Mouse (Mus musculus) gastrocnemius, postnatal 14 days (tissue): ENCODE data around the gene H2afy2. TPM values are rescaled to one million over a fixed set of nuclear protein-coding genes. Genes with fewer than 3 reads are reported as not detected.

Experiments
- DNase-seq: peaks from one replicate; pipeline ENCODE4 v3.0.0; 2021; ENCODE audit warnings: mixed read lengths
- intact Hi-C: fragments of 180-260 bp; cut with DNase I; formaldehyde crosslinking; loops from one replicate; pipeline ENCODE4 v1.15.1; 2025; ENCODE audit warnings: low total_unique reads
- total RNA-seq, 2 experiments: library from RNA; stranded (reverse); gene quantifications; 2 replicates each; pipeline ENCODE4 v1.2.3; 2021

Gene H2afy2
- total RNA-seq, 2 experiments from 2014 or later: 2.6 to 2.7 TPM

- intact Hi-C loops: no loop called here
- DNase-seq: no peak
Measured at GRCm38 (mm10) chr10:61737537-61737936, 46.4 kb downstream of the H2afy2 start.

GRCm38 (mm10) chr10:61736671-61737078 lies 47.3 kb downstream of the H2afy2 start:
- DNase-seq: no peak
- intact Hi-C loops: no loop called here

DNA sequence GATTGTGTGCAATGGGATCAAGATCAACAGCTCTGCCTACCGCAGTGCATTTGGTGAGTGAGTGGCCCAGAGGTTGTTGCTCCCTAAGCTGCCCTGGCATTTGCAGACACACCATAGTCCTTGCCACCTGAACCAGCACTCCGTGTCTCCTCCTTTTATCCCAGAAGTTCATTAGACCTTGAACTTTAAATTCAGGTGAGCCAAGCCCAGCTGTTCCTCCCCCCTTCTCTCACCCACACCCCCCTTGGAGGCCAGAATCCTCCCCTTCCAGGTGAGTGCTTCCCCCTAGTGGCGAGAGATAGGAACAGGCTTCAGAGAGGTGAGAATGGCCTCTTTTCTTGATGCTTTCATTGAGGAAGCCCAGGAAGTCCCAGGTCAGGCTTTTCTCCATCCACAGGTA lies 49.6 kb downstream of the H2afy2 start:
- intact Hi-C loops: no loop called here
- no peak for DNase-seq

DNA sequence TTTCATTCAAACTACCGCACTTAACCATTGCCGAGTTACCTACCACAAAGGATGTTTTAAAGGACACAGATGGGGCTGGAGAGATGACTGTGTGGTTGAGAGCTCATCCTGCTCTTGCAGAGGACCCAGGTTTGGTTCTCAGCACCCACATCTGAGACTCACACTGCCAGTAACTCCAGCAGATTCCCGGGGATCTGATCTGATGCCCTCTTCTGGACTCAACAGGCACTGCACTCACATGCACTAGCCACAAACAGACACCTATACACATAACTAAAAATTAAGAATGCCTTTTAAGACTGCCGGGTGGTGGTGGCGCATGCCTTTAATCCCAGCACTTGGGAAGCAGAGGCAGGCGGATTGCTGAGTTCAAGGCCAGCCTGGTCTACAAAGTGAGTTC lies 53.8 kb downstream of the H2afy2 start:
- no peak for DNase-seq
- intact Hi-C loops: no loop called here

DNA sequence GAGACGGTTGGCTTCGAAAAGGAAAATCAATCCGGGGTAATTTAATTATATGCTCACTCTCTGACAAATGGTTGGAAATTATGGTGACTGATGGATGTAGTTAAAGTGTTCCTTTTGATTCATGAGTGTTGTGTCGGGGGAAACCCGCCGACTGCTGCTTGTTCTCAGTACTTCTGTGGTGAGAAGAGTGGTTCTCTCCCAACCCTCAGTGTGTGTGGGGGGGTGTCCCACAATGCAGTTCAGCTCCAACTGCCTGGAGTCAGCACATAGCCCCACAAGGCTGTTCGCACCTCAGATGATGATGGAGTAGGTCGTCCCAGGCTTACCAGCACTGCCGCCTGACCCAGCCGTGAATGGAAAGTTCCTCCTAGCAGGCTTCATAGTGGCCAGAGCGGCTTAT lies 54.8 kb downstream of the H2afy2 start:
- intact Hi-C loops: no loop called here
- no peak for DNase-seq

DNA sequence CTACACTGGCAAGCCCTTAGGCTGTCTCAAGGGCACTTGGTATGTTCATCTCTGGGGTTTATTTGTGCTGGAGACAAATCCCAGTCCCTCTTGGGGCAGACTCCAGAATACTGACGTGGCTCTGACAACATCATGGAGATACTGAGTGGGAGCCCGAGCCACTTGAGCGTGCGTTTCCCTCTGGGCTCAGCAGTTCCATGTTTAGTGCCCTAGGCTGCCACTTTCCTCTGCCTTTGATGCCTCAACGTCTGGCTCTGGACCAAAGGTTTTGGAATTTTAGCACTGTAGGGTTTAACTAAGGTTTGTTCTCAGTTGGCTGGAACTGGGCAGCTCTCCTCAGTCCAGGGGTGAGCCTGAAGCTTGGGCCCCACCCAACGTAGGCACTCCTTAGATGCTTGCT lies 60.7 kb downstream of the H2afy2 start:
- intact Hi-C loops: no loop called here
- DNase-seq: no peak

GRCm38 (mm10) chr10:61722215-61722614 lies 61.7 kb downstream of the H2afy2 start:
- no peak for DNase-seq
- intact Hi-C loops: no loop called here

- no peak for DNase-seq
- intact Hi-C loops: no loop called here
Measured at GRCm38 (mm10) chr10:61720331-61720730, 63.6 kb downstream of the H2afy2 start.

GRCm38 (mm10) chr10:61717406-61718296 lies 66.3 kb downstream of the H2afy2 start:
- no peak for DNase-seq
- intact Hi-C loops: no loop called here

- intact Hi-C loops: no loop called here
- DNase-seq: no peak
Measured at GRCm38 (mm10) chr10:61715996-61716864, 67.7 kb downstream of the H2afy2 start.

DNA sequence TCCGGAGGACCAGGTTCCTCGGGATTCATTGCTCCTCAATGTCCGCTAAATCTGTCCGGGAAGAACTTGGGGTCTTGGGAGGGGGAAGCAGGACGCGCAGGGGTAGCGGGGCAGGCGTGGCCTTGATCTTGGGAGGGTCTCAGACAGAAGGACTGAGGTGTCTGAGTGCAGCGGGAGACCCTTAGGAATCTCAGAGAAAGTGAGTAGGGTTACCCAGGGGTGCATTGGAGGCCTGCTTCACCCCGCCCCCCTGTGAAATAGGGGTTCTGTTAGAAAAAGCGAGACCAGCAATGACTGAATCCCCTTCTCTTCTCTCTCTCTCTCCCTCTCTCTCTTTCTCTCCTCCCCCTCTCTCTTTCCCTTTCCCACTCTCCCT lies 68.5 kb downstream of the H2afy2 start:
- no peak for DNase-seq
- intact Hi-C loops: no loop called here

DNA sequence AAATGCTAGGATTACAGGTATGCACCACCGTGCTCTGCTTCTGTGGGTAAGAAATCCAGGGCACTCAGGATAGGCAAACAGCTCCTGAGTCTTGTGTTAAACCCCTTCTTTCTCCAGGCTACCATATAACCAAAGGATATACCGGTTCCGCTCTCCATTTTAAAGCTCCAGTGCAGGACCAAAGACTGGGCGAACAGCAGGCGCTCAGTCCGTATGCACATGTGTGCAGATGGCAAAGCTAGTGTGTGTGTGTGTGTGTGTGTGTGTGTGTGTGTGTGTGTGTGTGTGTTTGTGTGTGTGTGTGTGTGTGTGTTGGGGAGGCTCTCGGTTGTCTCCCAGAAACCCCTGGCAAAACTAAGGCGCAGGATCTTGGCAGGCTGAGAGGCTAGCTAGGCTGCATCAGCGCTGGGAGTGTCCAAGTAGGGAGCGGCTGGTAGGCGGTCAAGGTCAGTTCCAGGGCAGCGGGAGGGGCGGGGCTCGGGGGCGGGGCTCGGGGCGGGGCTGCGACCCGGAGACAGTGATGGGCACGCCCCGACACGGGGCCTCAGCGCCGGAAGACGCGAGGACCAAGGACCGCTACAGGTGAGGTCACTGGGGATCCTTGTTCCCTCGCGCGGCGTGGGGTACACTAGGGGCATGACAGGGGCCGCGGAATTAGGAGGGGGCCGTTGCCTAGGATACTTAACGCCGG lies 69.0 kb downstream of the H2afy2 start, which contains the start of gene Aifm2:
Aifm2 (plus strand) TSS at position 493 of the 691 bp plus-strand sequence.
- peak; percentile 80 for DNase-seq
- intact Hi-C loops: no loop called here

DNA sequence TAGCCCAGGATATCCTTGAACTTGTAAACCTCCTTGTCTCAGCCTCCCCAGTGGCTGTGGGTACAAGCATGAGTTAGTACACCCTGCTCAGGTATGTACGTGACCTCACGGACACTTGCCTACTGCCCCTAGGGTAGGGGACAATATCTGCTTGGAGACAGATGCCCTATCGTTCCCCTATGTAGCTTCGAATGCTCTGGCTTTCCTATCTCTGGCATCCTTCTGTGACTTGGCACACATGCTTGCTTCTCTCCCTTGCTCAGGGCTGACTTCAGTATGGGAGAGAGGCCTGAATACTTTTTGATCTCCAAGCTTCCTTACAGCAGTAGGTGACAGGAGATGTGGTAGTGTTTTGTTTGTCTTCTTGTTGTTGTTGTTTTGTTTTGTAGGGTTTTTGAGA lies 69.8 kb downstream of the H2afy2 start:
- no peak for DNase-seq
- intact Hi-C loops: no loop called here

GRCm38 (mm10) chr10:61713601-61714000 lies 70.3 kb downstream of the H2afy2 start:
- intact Hi-C loops: no loop called here
- no peak for DNase-seq

GRCm38 (mm10) chr10:61706412-61707375 lies 77.3 kb downstream of the H2afy2 start:
- intact Hi-C loops: no loop called here

DNA sequence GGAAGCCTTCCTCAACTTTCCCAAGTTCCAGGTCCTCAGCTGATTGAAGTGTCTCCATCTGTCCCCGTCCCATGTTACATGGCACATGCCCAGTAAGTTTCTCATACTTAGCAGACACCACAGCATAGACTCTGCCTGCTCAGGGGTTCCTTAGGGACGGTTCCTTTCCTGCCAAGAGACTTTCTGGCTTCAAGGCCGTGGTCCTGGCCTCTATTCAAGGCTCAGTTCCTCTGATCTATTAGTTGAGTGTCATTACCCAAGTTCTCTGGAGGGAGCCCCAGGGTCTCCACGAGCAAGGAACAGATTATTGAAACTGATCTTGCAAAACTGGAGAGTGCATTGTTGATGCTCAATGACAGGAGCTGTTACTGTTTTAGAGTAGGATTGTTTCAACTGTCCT lies 79.3 kb downstream of the H2afy2 start:
- intact Hi-C loops: no loop called here
- no peak for DNase-seq

More at GRCm38 (mm10) chr10:61706412-61707375, 77.3 kb downstream of the H2afy2 start:
- no peak for DNase-seq

- intact Hi-C loops: no loop called here
- DNase-seq: no peak
Measured at GRCm38 (mm10) chr10:61697028-61697427, 86.9 kb downstream of the H2afy2 start.

- intact Hi-C loops: no loop called here
- DNase-seq: no peak
Measured at GRCm38 (mm10) chr10:61696560-61696823, 87.5 kb downstream of the H2afy2 start.
